Mouse (Mus musculus): ENCODE measurements around the gene Rnd1.

Rnd1 gene

DNA sequence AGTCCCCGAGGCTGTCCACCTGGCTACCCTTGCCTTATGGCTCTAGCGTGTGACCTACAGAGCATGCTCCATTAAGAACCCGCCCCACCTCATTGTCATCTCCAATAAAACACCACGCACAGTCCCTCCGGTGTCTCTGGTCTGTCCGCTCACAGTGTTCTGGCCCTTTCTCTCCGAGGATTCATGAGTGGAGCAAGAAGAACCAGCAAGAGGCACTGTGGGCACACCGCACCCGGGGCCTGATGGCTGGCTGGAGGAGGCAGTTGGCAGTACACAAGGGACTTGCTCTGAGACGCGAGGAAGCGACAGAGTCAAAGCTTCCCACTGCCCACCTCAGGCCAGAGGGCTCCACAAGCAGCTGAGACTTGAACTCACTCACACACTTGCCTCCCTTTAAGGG is 32.9 kb downstream of the Rnd1 start:
- in situ Hi-C loops (cut with MboI, MseI): no loop called here

DNA sequence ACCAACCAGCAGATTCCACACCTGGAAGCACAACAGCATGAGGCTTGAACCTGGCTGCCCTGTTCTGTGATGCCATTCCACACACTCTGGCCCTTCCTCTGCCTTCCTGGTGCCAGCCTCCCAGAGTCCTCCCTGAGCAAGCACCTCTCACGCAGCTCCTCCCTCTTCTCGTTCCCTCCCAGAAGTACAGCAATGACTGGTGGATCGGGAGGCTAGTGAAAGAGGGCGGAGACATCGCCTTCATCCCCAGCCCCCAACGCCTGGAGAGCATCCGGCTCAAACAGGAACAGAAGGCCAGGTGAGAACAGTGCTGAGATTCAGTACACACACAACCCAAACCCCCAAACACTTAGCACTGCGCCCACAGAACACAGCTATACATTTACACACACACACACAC is 37.1 kb downstream of the Rnd1 start:
- in situ Hi-C loops (cut with MboI, MseI): no loop called here

DNA sequence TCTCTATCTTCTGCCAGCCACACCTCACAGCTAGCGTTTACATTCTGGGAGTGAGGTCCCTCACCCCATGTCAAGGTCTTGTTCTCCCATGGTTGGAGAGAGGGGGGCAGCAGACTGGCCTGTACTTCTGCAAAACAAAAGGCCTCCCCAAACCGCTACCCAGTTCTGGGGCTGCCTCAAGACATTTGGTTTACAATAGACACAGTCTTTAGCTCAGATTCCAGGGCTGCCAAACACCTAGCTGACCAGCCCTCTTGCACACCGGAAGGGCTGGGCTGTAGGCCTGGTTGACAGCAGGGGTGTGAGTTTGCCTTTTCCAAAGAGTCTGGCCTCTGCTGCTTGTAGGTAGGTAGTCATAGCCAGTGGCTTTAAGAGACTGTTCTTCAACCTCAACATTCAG is 40.1 kb downstream of the Rnd1 start:
- in situ Hi-C loops (cut with MboI, MseI): no loop called here

DNA sequence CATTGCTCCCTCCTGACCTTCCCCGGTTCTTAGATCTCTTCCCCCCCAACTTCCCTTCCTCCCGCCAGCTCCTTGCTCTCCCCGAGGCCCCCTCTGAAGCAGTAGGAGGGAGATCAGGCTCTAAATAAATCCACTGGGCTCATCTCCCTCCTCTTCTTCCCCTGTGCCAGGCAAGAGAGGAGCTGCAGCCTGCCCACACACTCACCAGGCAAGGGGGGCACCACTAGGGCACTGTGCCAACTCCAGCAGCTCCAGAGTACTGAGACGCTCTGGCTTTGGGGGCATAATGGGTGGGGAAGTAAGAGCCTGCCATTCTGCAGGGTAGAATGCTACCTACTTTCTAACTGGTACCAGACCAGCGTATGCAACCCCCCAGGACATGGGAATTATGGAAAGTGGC is 40.7 kb downstream of the Rnd1 start:
- in situ Hi-C loops (cut with MboI, MseI): no loop called here

- in situ Hi-C loops (cut with MboI, MseI): no loop called here
Measured at GRCm38 (mm10) chr15:98635291-98635841, 41.9 kb downstream of the Rnd1 start.

DNA sequence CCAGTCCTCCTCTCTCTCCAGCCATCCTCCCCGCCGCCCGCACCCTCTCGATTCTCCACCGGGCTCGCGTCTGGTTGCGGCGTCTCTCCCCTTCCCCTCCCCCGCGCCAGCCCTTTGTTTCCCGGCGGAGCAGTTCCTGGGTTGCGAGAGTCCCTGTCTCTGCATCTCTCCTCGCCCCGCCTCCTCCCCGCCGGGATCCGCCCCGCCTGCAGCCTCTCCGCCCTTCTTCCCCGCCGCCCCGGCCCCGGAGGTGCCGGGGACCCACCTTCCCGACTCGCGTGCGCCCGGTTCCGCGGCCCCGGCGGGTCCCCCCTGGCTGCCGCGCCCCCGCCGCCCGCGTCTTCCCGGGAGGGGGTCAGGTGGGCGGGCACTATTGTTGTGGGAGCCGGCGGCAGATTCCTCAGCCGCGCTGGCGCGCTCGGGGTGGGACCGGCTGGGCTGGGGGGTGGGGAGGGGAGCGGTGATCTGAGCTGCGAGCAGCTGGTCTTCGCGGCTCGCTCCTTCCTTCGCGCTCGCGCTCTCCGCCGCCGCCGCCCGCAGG is 42.6 kb downstream of the Rnd1 start:
- in situ Hi-C loops (cut with MboI, MseI): loop anchor here (5.0 kb wide), 1 partner anchor 122 kb away; no protein-coding TSS in a partner anchor

DNA sequence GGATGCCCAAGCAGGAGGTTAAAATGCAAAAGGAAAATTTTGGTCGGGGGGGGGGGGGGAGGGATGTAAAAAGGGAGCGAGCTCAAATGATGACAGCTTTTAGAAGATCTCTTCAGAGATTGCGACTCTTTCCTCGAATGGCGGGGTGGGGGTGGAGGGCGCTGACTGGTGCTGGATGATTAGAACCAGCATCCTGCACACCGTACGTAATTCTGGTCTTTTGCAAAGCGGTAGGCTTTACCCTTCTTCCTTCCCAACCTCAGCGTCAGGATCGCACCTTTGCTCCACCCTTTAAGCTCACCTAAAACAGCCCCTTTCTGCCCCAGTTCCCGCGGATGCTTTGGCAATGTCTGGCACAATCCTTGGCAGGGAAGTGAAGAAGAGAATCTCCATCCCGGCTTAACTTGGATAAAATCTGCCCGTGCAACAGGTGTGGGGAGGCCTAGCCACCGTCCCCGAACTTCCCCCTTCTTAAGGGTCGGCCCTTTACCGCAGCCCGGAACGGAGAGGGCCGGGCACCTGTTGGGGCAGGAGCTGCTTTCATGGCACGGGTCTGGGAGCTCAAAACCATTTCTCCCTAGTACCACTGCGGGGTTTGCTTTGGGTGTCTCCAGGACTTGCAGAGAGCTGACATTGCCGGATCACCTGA is 43.3 kb downstream of the Rnd1 start:
- in situ Hi-C loops (cut with MboI, MseI): loop anchor here (5.0 kb wide), 1 partner anchor 122 kb away; no protein-coding TSS in a partner anchor

DNA sequence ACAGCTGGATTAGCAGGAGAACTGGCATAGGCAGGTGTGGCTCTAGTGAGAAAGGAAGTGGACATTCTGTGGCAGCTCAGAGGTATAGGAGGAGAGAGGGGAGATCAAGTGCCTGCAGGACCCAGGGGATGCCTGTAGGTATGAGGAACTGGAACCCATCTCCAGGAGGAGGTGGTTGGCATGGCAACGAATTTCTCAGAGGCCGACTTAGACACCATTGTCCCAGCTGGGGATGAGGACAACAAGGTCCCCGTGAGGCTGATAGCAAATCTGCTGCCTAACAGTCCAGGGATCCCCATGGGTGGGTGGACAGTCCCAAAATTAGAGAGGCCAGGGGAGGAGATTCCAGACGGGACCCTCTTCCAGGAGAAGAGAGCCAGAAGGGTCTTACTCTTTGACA is 44.3 kb downstream of the Rnd1 start:
- in situ Hi-C loops (cut with MboI, MseI): loop anchor here (5.0 kb wide), 1 partner anchor 121 kb away; no protein-coding TSS in a partner anchor

DNA sequence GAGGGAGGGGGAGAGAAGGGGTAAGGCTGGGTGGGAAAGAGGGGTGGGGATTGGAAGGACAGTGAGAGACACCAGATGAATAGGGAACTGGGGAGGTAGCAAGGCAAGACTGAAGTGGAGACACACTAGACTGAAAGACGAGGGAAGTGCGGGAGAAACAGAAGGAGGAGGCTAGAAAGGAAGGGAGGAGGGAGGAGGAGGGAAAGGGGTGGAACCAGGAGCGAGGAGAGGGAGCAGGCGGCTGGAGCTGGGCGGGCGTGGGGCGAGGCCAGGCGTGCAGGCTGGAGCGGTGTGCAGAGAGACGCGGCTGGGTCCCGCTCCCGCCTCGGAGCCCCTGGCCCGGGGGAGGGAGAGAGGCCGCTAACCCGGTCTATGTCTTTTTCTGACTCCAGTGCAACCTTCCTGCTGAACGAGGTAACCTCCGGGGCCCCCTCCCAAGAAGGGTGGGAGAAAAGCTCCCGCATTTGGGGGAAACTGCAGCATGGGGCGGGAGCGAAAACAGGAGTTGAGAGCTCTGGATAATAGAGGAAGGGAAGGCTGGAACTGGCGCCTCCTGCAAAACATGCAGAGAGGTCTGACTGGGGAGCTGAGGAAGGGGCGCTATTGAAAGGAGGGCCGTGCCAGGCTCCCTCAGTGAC is 45.0 kb downstream of the Rnd1 start:
- in situ Hi-C loops (cut with MboI, MseI): loop anchor here (5.0 kb wide), 1 partner anchor 120 kb away; no protein-coding TSS in a partner anchor

GRCm38 (mm10) chr15:98631493-98631892 is 45.8 kb downstream of the Rnd1 start:
- in situ Hi-C loops (cut with MboI, MseI): loop anchor here (5.0 kb wide), 1 partner anchor 119 kb away; no protein-coding TSS in a partner anchor

DNA sequence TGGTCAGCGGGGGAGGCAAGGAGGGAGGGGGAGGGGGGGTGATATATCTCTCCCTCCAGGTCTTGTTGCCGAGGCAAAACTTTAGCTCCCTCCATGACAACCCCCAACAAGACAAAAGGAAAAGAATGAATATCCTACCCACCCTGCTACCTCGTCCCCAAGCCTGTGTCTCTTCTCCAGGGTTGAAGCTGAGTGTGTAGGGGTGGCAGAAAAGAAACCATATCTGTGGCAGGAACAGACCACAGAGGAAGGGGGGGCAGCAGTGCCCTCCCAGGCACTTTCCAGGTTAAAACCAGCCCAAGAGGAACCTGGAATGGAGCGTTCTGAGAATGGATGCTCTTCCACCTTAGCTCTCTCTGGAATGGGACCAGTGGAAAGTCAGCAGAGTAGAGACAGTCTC is 46.7 kb downstream of the Rnd1 start, which contains the start of gene Cacnb3:
Cacnb3 (plus strand) TSS at position 301 of the 400 bp plus-strand sequence.
- in situ Hi-C loops (cut with MboI, MseI): loop anchor here (5.0 kb wide), 1 partner anchor 118 kb away; no protein-coding TSS in a partner anchor

DNA sequence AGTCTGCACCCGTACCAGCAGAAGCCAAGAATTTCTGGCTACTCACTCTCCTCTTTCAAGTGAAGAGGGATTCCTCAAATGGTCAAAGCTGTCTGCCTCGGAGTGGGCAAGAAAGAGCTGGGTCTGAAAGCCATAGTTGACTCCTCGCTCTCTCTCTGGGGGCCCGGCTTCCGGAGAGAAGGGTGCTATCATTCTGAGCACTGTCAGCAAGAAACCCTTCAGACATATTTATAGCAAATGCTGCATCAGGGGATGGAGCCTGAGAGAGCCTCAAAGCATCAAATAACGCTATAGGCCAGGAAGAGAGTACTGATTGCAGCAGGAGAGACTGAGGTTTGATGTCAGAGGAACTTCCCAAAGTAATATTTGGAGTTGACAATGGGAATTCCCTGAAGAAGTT is 47.8 kb downstream of the Rnd1 start:
- in situ Hi-C loops (cut with MboI, MseI): loop anchor here (10.0 kb wide), 1 partner anchor 455 kb away; no protein-coding TSS in a partner anchor

GRCm38 (mm10) chr15:98628589-98629254 is 48.5 kb downstream of the Rnd1 start:
- in situ Hi-C loops (cut with MboI, MseI): loop anchor here (10.0 kb wide), 1 partner anchor 454 kb away; no protein-coding TSS in a partner anchor

DNA sequence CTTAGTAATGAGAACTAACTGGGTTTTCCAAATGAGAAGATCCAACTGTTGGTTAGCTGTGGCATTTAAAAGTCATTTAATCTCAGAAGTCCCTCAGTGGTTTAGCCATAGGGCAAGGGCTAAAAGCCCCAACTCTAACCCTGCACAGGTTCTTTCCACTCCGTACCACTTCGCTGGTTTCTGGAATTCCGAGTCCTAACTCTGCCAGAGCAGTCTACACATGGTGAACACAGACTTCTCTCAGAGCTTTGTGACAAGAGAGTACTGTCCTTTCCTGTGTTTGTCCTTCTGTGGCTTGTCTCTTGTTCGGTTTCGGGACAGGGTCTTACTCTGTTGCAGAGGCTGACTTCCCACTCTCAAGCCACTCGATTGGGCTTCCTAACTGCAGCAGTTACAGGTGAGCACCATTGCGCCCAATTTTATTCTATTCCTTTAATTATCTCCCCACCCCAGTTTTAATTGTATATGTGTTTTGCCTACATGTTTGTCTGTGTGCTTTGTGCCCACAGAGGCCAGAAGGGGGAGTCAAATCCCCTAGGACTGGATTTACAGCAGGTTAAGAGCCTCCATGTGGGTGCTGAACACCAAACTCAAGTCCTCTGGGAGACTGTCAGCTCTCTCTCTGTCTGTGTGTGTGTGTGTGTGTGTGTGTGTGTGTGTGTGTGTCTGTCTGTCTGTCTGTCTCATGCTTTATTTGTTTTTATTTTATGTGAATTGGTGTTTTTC is 50.6 kb downstream of the Rnd1 start:
- in situ Hi-C loops (cut with MboI, MseI): loop anchor here (10.0 kb wide), 1 partner anchor 452 kb away; no protein-coding TSS in a partner anchor

GRCm38 (mm10) chr15:98626078-98626477 is 51.2 kb downstream of the Rnd1 start:
- in situ Hi-C loops (cut with MboI, MseI): loop anchor here (10.0 kb wide), 1 partner anchor 451 kb away; no protein-coding TSS in a partner anchor

- in situ Hi-C loops (cut with MboI, MseI): loop anchor here (10.0 kb wide), 1 partner anchor 449 kb away; no protein-coding TSS in a partner anchor
Measured at GRCm38 (mm10) chr15:98623361-98623821, 53.9 kb downstream of the Rnd1 start.

GRCm38 (mm10) chr15:98622721-98623120 is 54.5 kb downstream of the Rnd1 start:
- in situ Hi-C loops (cut with MboI, MseI): loop anchor here (10.0 kb wide), 1 partner anchor 448 kb away; no protein-coding TSS in a partner anchor

- in situ Hi-C loops (cut with MboI, MseI): loop anchor here (10.0 kb wide), 1 partner anchor 447 kb away; no protein-coding TSS in a partner anchor
Measured at GRCm38 (mm10) chr15:98622199-98622598, 55.1 kb downstream of the Rnd1 start.

DNA sequence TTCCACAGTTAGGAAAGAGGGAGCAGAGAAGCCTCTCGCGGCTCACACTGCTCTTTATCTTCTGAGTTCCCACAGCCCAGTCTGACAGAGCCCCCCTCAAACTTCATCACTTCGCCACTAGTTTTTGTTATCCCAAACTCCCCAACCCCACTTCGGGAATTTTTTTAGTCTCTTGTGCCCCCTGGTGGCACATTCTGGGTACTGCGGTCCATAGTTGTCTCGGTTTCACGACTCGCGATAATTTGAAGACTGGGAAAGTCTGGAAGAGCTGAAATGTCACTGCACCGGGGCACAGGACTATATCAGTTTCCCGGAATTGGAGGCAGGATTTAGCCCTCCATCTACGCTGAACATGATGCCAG is 60.1 kb downstream of the Rnd1 start:
- in situ Hi-C loops (cut with MboI, MseI): no loop called here

DNA sequence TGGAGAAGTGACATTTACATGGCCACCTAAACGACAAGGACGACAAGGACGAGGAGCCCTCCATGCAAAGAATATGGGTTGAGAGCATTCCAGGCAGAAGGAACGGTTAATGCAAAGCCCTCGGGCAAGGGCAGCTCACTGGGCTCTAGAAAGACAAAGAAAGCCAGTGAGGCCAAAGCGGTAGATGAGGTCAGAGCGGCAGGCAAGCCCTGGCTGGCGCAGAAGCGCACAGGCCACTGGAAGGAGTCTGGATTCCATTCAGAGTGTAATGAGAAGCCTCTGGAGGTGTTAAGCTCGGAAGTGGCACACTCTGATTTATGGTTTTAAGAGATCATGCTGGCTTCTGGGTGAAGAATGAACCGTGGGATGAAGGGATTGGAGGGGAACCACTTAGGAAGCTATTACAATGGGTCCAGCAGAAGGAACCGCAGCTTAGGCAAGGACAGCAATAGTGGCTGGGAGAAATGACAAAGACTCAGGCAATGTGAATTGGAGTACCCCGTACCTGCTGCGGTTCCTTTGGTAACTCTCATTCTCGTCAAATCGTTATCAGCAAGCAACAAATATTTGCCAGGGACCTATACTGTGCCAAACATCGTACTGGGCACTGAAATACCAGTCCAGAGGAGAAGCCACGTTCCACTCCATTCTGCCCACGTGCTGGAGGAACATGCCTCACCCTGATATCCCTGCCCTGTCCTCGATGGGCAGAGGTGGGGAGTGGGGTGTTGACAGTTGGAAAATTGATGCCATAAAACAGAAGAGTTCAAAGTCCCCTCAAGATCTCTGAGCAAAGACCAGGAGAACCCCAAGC is 60.7 kb downstream of the Rnd1 start:
- in situ Hi-C loops (cut with MboI, MseI): no loop called here

All from regulatory T cell (primary cell).